ENCODE assay signal across 8 mouse cellular contexts in genomic region chr6:30958736-30959540, GRCm38 (mm10). TPM values are rescaled to one million over a fixed set of nuclear protein-coding genes. Genes with fewer than 3 reads are reported as not detected.
DNase-seq lines count a peak whose midpoint lies in the region; ATAC-seq and TF ChIP-seq lines count a peak whose summit lies in the region.

Gene Klf14, minus strand, starts transcription at chr6:30959078.

- TF ChIP-seq CTCF in kidney, postnatal 0 days (IDR thresholded peaks at IDR 0.05; ENCODE audit: low read depth): no peak

- H3K27ac ChIP-seq in brown adipose tissue, adult 24 weeks (replicated peaks; ENCODE audit: low read depth, low read length): no peak within 1 kb of the TSS
- H3K27ac ChIP-seq in kidney, postnatal 0 days: no peak within 1 kb of the TSS
- H3K27ac ChIP-seq in midbrain, embryonic 14.5 days (replicated peaks; ENCODE audit: low read depth, low read length): no peak within 1 kb of the TSS

- WGBS in kidney, postnatal 0 days: under 1% methylated on average over 73 of the region's 75 CpGs
- WGBS in midbrain, embryonic 14.5 days: under 1% methylated on average over 75 of the region's 75 CpGs

- no peaks in the 10 kb centered on the region for H3K4me1 ChIP-seq in brown adipose tissue, adult 24 weeks (ENCODE audit: control insufficient read depth, insufficient read depth, insufficient read length, low read length)
- no peaks in the 10 kb centered on the region for H3K4me1 ChIP-seq in kidney, postnatal 0 days (replicated peaks; ENCODE audit: insufficient read depth, low read length)
- H3K4me1 ChIP-seq in midbrain, embryonic 14.5 days (ENCODE audit: control insufficient read depth, insufficient read depth, low read length): no peaks in the 10 kb centered on the region

- no peaks in the 10 kb centered on the region for H3K36me3 ChIP-seq in kidney, postnatal 0 days (ENCODE audit: insufficient read depth, low read length)
- no peaks in the 10 kb centered on the region for H3K36me3 ChIP-seq in midbrain, embryonic 14.5 days (ENCODE audit: control insufficient read depth, insufficient read depth, low read length)

- H3K27me3 ChIP-seq in kidney, postnatal 0 days (ENCODE audit: insufficient read depth, low read length): peaks cover 39% of the 10 kb centered on the region
- H3K27me3 ChIP-seq in midbrain, embryonic 14.5 days (ENCODE audit: control insufficient read depth, insufficient read depth, low read length): peaks cover 68% of the 10 kb centered on the region

- peak within 1 kb of the TSS; percentile 63 for H3K4me3 ChIP-seq in brown adipose tissue, adult 24 weeks (ENCODE audit: insufficient read depth, low read depth, low read length)
- H3K4me3 ChIP-seq in kidney, postnatal 0 days (replicated peaks; ENCODE audit: low read depth, low read length): peak within 1 kb of the TSS; percentile 64
- H3K4me3 ChIP-seq in midbrain, embryonic 14.5 days (replicated peaks; ENCODE audit: low read depth, low read length): peak within 1 kb of the TSS; percentile 38

- H3K9ac ChIP-seq in kidney, postnatal 0 days (ENCODE audit: low read depth, low read length): peak within 1 kb of the TSS; percentile 37; the same call in 1 of the 2 replicates
- H3K9ac ChIP-seq in midbrain, embryonic 14.5 days (replicated peaks; ENCODE audit: low read length): no peak within 1 kb of the TSS

- DNase-seq in kidney, adult 18-20 months: peak; percentile 37
- no peak for DNase-seq in kidney, adult 11 months
- DNase-seq in kidney, postnatal 0 days (ENCODE audit: low spot score): peak; percentile 58
- peak; percentile 58 for DNase-seq in midbrain, embryonic 14.5 days
- DNase-seq in adipocyte (ENCODE audit: low spot score): no peak
- no peak for DNase-seq in right cerebral cortex, postnatal 36 days (ENCODE audit: low spot score in 2 of 2)

- peaks cover 21% of the 10 kb centered on the region for H3K9me3 ChIP-seq in kidney, postnatal 0 days (replicated peaks; ENCODE audit: low read length)
- peaks cover 35% of the 10 kb centered on the region for H3K9me3 ChIP-seq in midbrain, embryonic 14.5 days (ENCODE audit: control insufficient read depth, low read length)

- peak; percentile 37 for ATAC-seq in granulocyte monocyte progenitor cell, adult 5-6 weeks (replicated peaks; ENCODE audit: poor library complexity, severe bottlenecking)
- ATAC-seq in kidney, postnatal 0 days (replicated peaks; ENCODE audit: low FRiP score, low read depth): 0 out of 2 replicates have a peak, but pooled peaks have one; percentile 10
- ATAC-seq in midbrain, embryonic 14.5 days (ENCODE audit: low FRiP score, low TSS enrichment): no peak

- peak within 1 kb of the TSS; percentile 97 for H3K4me2 ChIP-seq in kidney, postnatal 0 days (ENCODE audit: low read length)
- H3K4me2 ChIP-seq in midbrain, embryonic 14.5 days (ENCODE audit: low read length): peak within 1 kb of the TSS; percentile 54

RNA-seq across cellular contexts. Expression of gene Klf14, which starts in this region (rescaled TPM):
- not detected in 2 replicates for polyA plus RNA-seq in brown adipose tissue, adult 24 weeks (2012; ENCODE audit: insufficient read depth, insufficient read length, missing spikeins)
- not detected in 2 replicates for total RNA-seq in granulocyte monocyte progenitor cell, adult 5-6 weeks (2014; fragmentation: Nextera tagmentation)
- not detected in 2 replicates for total RNA-seq in granulocyte monocyte progenitor cell, adult 5-6 weeks (2017)
- 2.4 and 3.0 TPM in 2 replicates for polyA plus RNA-seq in kidney, postnatal 0 days (2015; fragmentation: Nextera tagmentation; extraction: Ambion mirVana)
- 0.07 TPM in 2 replicates for polyA plus RNA-seq in midbrain, embryonic 14.5 days (2014; fragmentation: Nextera tagmentation; extraction: Ambion mirVana)

Comparison
In these comparisons a context has a peak if more than half of its experiments do, and no peak if none do; other contexts are left out.
1. DNase-seq: peak in kidney, adult 18-20 months (single experiment) and kidney, postnatal 0 days (single experiment); none in kidney, adult 11 months (single experiment), adipocyte (single experiment) and right cerebral cortex, postnatal 36 days (0 of 2).
2. Peak in ATAC-seq in granulocyte monocyte progenitor cell, adult 5-6 weeks; RNA of the gene not detected or under 1 TPM.
3. Peak in DNase-seq, H3K4me3 ChIP-seq and H3K4me2 ChIP-seq in midbrain, embryonic 14.5 days; RNA of the gene not detected or under 1 TPM.
4. Peak in every context shown above with its lines, with median percentiles within 50 percentile points of each other: H3K4me3 ChIP-seq.